In genomic region chr8:82889062-82889720, GRCm38 (mm10) we compare ENCODE assay signal across 29 mouse cellular contexts. TPM values are rescaled to one million over a fixed set of nuclear protein-coding genes. Genes with fewer than 3 reads are reported as not detected.
DNase-seq lines count a peak whose midpoint lies in the region; ATAC-seq lines count a peak whose summit lies in the region.
"Had no signal": no experiment of that assay in that cellular context is flagged by ENCODE, and none has a peak within 500 bp of the region (broad histone marks: within the 10 kb centered on the region; RNA-seq: fewer than 3 reads in every experiment).

No protein-coding gene starts in this region.

- ATAC-seq in limb, embryonic 11.5 days (ENCODE audit: insufficient number of reproducible peaks, low FRiP score, low TSS enrichment, low read depth), result peak; percentile 67; the same call in 1 of the 2 replicates
- peak; percentile 66; the same call in 1 of the 2 replicates for ATAC-seq in limb, embryonic 12.5 days (ENCODE audit: insufficient number of reproducible peaks, insufficient read depth, low FRiP score, low TSS enrichment, low read depth)
- ATAC-seq: forebrain, embryonic 13.5 days; intestine, embryonic 16.5 days; midbrain, embryonic 15.5 days; Patski had no signal

- no peak overlapping the region for H3K9ac ChIP-seq in limb, embryonic 11.5 days (ENCODE audit: low read length)
- H3K9ac ChIP-seq in limb, embryonic 12.5 days (replicated peaks), result no peak overlapping the region
- H3K9ac ChIP-seq: embryonic facial prominence, embryonic 15.5 days; forebrain, embryonic 13.5 days; heart, embryonic 13.5 days; liver, embryonic 15.5 days; lung, embryonic 14.5 days; midbrain, embryonic 15.5 days had no signal

- H3K4me1 ChIP-seq in heart, embryonic 10.5 days, result no peaks in the 10 kb centered on the region
- H3K4me1 ChIP-seq in limb, embryonic 11.5 days (ENCODE audit: control insufficient read depth, insufficient read depth, low read length), result peaks cover 3% of the 10 kb centered on the region; the same call in 1 of the 2 replicates
- peaks cover 15% of the 10 kb centered on the region for H3K4me1 ChIP-seq in limb, embryonic 10.5 days
- H3K4me1 ChIP-seq in limb, embryonic 12.5 days (replicated peaks), result peaks cover 15% of the 10 kb centered on the region
- H3K4me1 ChIP-seq: embryonic facial prominence, embryonic 15.5 days; forebrain, embryonic 13.5 days; liver, embryonic 15.5 days had no signal

- no peaks in the 10 kb centered on the region for H3K36me3 ChIP-seq in heart, embryonic 10.5 days
- H3K36me3 ChIP-seq in limb, embryonic 11.5 days (ENCODE audit: control insufficient read depth, insufficient read depth, low read length), result no peaks in the 10 kb centered on the region
- no peaks in the 10 kb centered on the region for H3K36me3 ChIP-seq in limb, embryonic 10.5 days
- no peaks in the 10 kb centered on the region for H3K36me3 ChIP-seq in limb, embryonic 12.5 days
- H3K36me3 ChIP-seq: embryonic facial prominence, embryonic 15.5 days; heart, embryonic 13.5 days; liver, embryonic 15.5 days; midbrain, embryonic 15.5 days had no signal

- no peak overlapping the region for H3K4me2 ChIP-seq in limb, embryonic 11.5 days (ENCODE audit: low read depth, severe bottlenecking)
- no peak overlapping the region for H3K4me2 ChIP-seq in limb, embryonic 12.5 days
- H3K4me2 ChIP-seq: embryonic facial prominence, embryonic 15.5 days; forebrain, embryonic 13.5 days; heart, embryonic 13.5 days; liver, embryonic 15.5 days; lung, embryonic 14.5 days; midbrain, embryonic 15.5 days had no signal

- WGBS in heart, embryonic 10.5 days, result 74% methylated on average over 10 of the region's 10 CpGs
- 32% methylated on average over 10 of the region's 10 CpGs for WGBS in limb, embryonic 11.5 days
- WGBS in limb, embryonic 10.5 days, result 56% methylated on average over 10 of the region's 10 CpGs
- WGBS in limb, embryonic 12.5 days, result 25% methylated on average over 10 of the region's 10 CpGs

- H3K27ac ChIP-seq in heart, embryonic 10.5 days, result no peak overlapping the region
- H3K27ac ChIP-seq in limb, embryonic 11.5 days (replicated peaks; ENCODE audit: low read depth, low read length), result no peak overlapping the region
- no peak overlapping the region for H3K27ac ChIP-seq in limb, embryonic 10.5 days
- H3K27ac ChIP-seq in limb, embryonic 12.5 days, result 0 out of 2 replicates have a peak overlapping the region, but pooled peaks have one; percentile 46
- H3K27ac ChIP-seq: embryonic facial prominence, embryonic 15.5 days; forebrain, embryonic 13.5 days; heart, adult 2 months; heart, embryonic 13.5 days; kidney, postnatal 0 days; liver, embryonic 15.5 days; midbrain, embryonic 15.5 days had no signal

- peak; percentile 7 for DNase-seq in heart, adult 11 months
- DNase-seq in heart, embryonic 10.5 days (ENCODE audit: low spot score), result no peak
- DNase-seq in limb, embryonic 11.5 days (ENCODE audit: low spot score), result no peak
- no peak for DNase-seq in limb, embryonic 10.5 days (ENCODE audit: low spot score)
- no peak for DNase-seq in ovary, postnatal 10 days (ENCODE audit: low spot score)
- no peak for DNase-seq in gastrocnemius, postnatal 4 days (ENCODE audit: low spot score in 2 of 2)
- DNase-seq: adrenal gland, postnatal 10 days; cerebellum, adult 2 months; cerebellum, postnatal 14 days; gastrocnemius, postnatal 25 days; heart, adult 2 months; heart, postnatal 10 days; kidney, adult 8-10 months; kidney, postnatal 4 days; lung, embryonic 14.5 days; lung, postnatal 14 days; right cerebral cortex, adult 18-20 months; thymus, adult 2 months; thymus, postnatal 36 days had no signal

- H3K9me3 ChIP-seq in heart, embryonic 10.5 days, result no peaks in the 10 kb centered on the region
- H3K9me3 ChIP-seq in limb, embryonic 11.5 days (ENCODE audit: control insufficient read depth, low read length), result no peaks in the 10 kb centered on the region
- H3K9me3 ChIP-seq in limb, embryonic 10.5 days (replicated peaks), result no peaks in the 10 kb centered on the region
- no peaks in the 10 kb centered on the region for H3K9me3 ChIP-seq in limb, embryonic 12.5 days
- H3K9me3 ChIP-seq: embryonic facial prominence, embryonic 15.5 days; forebrain, embryonic 13.5 days; heart, embryonic 13.5 days; liver, embryonic 15.5 days; midbrain, embryonic 15.5 days had no signal

- H3K4me3 ChIP-seq in heart, embryonic 10.5 days, result no peak overlapping the region
- H3K4me3 ChIP-seq in limb, embryonic 11.5 days (ENCODE audit: low read depth, low read length), result no peak overlapping the region
- H3K4me3 ChIP-seq in limb, embryonic 10.5 days, result no peak overlapping the region
- H3K4me3 ChIP-seq in limb, embryonic 12.5 days (replicated peaks), result no peak overlapping the region
- H3K4me3 ChIP-seq: embryonic facial prominence, embryonic 15.5 days; forebrain, embryonic 13.5 days; heart, adult 2 months; heart, embryonic 13.5 days; liver, embryonic 15.5 days; midbrain, embryonic 15.5 days had no signal

- H3K27me3 ChIP-seq in heart, embryonic 10.5 days (ENCODE audit: insufficient read depth, poor library complexity, severe bottlenecking), result no peaks in the 10 kb centered on the region
- no peaks in the 10 kb centered on the region for H3K27me3 ChIP-seq in limb, embryonic 11.5 days (ENCODE audit: control insufficient read depth, insufficient read depth, low read length)
- H3K27me3 ChIP-seq in limb, embryonic 10.5 days (ENCODE audit: low read depth, poor library complexity, severe bottlenecking), result no peaks in the 10 kb centered on the region
- H3K27me3 ChIP-seq in limb, embryonic 12.5 days, result no peaks in the 10 kb centered on the region
- H3K27me3 ChIP-seq: embryonic facial prominence, embryonic 15.5 days; forebrain, embryonic 13.5 days; heart, embryonic 13.5 days; liver, embryonic 15.5 days; midbrain, embryonic 15.5 days; Patski had no signal

RNA-seq across cellular contexts. Expression of gene Rnf150, which starts 26.0 kb away (rescaled TPM):
- polyA plus RNA-seq in heart, embryonic 10.5 days (2016; fragmentation: Nextera tagmentation; extraction: Ambion mirVana), result 0.41 and 0.80 TPM in 2 replicates
- 1.6 and 1.7 TPM in 2 replicates for polyA plus RNA-seq in limb, embryonic 11.5 days (2014; fragmentation: Nextera tagmentation; extraction: Ambion mirVana)
- polyA plus RNA-seq in limb, embryonic 10.5 days (2016; fragmentation: Nextera tagmentation; extraction: Ambion mirVana), result 1.3 and 2.1 TPM in 2 replicates
- polyA plus RNA-seq in limb, embryonic 12.5 days (2016; fragmentation: Nextera tagmentation; extraction: Ambion mirVana), result 2.7 and 2.9 TPM in 2 replicates
- total RNA-seq in gastrocnemius, postnatal 4 days (2021), result 10 to 100 TPM; 15.2 to 17.2 TPM
- total RNA-seq: MEL had no signal
